Mouse (Mus musculus) heart, postnatal 25 days (tissue): ENCODE results near the gene Pde4c. TPM values are rescaled to one million over a fixed set of nuclear protein-coding genes. Genes with fewer than 3 reads are reported as not detected.
A peak's percentile ranks its signal among the peaks of the same experiment; 100 is the strongest.

ENCODE experiments used
- DNase-seq: peaks from one replicate; pipeline ENCODE4 v3.0.0; 2022; ENCODE audit warnings: low spot score
- intact Hi-C: fragments of 180-260 bp; cut with DNase I; formaldehyde crosslinking; loops from one replicate; pipeline ENCODE4 v1.15.1; 2025
- total RNA-seq, 2 experiments: library from RNA; stranded (reverse); gene quantifications; 2 replicates each; pipeline ENCODE4 v1.2.3; 2021

The Pde4c gene
- total RNA-seq, 2 experiments from 2014 or later = 2.5 to 3.7 TPM

DNA sequence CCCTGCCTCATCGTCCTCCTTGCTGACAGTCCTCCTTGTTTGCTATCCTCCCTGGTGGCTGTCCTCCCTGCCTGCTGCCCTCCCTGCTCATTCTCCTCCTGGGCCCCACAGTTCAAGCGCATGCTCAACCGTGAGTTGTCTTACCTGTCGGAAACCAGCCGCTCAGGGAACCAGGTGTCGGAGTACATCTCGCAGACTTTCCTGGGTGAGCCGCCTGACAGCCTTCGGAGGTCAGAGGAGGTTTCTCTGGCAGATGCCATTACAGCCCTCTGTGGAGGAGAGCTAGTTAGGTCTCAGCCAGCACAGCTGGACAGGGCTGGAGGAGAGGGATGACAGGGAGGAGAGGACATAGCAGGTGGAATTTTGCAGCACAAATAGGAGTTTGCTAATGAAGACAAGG, 23.2 kb downstream of the Pde4c start:
- intact Hi-C loops = no loop called here
- peak; percentile 1 for DNase-seq

DNA sequence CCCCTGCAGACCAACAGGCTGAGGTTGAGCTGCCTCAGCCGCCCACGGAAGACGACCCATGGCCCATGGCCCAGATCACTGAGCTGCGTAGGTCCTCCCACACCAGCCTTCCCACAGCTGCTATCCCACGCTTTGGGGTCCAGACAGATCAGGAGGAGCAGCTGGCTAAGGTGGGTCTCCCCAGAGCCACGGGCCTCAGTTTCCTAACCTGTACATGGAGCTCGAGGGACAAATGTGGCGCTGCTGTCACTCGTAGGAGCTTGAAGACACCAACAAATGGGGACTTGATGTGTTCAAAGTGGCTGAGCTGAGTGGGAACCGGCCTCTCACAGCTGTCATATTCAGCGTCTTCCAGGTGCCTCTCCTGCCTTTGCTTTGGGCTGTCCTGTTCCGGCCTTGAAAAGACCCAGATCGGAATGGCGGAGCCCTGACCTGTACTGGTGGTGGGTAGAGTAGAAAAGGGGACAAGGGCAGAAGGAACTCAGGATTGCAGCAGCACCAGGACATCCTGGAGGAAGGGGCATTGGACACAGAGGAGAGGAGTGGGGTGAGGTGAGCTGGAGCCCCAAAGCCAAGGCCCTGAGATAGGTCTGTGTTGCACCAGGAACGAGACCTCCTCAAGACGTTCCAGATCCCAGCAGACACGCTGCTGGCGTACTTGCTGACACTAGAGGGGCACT, 23.8 kb downstream of the Pde4c start:
- intact Hi-C loops = no loop called here
- no peak for DNase-seq

DNA sequence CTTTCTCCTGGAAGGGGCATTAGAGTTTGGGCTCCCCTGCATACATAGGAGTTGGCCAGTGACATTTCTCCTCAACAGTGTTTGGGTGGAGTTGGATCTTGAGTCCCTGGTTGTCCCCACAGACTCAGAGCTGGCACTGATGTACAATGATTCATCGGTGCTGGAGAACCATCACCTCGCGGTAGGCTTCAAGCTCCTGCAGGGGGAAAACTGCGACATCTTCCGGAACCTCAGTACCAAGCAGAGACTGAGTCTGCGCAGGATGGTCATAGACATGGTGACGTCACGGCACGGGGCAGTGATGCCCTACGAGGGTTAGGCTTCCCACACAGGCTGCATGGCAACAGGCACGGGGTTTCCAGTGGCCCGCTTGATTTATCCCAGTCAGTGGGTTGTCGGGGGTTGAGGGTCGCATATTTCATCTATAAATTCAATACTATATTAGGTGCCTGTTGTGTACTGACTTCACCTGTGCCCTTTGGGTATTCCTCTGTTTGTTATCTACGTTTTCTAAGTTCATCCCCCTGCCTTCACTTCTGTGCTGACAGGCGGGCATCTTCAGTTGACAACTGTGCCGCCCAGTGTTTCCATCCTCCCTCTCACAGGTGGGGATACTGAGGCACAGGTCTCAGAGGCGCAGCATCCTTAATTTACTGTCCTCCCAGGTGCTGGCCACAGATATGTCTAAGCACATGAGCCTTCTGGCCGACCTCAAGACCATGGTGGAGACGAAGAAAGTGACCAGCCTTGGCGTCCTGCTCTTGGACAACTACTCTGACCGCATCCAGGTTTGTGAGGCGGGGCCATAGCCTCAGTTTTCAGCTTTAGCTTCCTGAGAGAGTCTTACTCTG, 25.0 kb downstream of the Pde4c start:
- intact Hi-C loops = no loop called here
- peak; percentile 3 for DNase-seq

DNA sequence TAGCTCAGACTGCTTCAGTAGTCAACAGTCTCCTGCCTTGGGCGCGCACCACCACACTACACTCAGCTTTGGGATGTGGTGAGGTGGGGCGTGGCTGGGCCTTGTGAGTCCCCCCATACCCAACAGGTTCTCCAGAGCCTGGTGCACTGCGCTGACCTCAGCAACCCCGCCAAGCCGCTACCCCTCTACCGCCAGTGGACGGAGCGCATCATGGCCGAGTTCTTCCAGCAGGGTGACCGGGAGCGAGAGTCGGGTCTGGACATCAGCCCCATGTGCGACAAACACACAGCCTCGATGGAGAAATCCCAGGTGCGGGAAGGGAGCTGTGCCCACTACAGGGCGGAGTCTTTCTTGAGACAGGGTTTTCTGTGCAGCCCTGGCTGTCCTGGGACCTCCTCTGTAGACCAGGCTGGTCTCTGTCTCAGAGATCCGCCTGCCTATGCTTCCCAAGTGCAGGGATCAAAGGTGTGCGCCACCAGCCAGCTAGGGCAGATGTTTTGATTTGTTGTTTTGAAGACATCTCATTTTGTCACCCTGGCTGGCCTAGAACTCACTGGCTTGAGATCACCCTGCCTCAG, 25.7 kb downstream of the Pde4c start:
- DNase-seq = no peak
- intact Hi-C loops = no loop called here

DNA sequence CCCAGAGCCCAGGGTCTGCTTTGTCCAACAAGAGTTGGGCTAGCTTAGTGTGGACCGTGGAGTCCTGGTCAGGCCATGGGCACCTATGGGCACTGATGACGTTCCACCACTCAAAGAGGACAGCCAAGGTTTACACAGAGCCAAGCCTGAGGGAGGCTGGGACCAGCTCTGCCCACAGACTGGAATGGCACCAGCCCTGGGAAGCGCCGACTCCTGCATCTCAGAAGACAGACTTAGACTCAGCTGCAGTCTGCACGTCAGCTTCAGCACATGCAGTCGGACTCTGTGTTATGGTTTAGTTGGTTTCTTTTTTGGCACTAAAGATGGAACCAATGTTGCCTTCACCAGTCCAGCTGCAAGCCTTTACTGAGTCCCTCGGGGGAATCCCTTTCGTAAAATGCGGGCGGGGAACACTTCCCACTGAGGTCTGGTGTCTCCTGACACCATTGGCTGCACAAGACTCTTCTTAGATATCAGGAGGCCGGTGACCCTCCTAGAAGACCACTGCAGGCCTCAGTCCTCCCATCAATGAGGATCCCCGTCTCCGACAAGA, 26.7 kb downstream of the Pde4c start:
- DNase-seq = peak; percentile 16
- intact Hi-C loops = no loop called here

DNA sequence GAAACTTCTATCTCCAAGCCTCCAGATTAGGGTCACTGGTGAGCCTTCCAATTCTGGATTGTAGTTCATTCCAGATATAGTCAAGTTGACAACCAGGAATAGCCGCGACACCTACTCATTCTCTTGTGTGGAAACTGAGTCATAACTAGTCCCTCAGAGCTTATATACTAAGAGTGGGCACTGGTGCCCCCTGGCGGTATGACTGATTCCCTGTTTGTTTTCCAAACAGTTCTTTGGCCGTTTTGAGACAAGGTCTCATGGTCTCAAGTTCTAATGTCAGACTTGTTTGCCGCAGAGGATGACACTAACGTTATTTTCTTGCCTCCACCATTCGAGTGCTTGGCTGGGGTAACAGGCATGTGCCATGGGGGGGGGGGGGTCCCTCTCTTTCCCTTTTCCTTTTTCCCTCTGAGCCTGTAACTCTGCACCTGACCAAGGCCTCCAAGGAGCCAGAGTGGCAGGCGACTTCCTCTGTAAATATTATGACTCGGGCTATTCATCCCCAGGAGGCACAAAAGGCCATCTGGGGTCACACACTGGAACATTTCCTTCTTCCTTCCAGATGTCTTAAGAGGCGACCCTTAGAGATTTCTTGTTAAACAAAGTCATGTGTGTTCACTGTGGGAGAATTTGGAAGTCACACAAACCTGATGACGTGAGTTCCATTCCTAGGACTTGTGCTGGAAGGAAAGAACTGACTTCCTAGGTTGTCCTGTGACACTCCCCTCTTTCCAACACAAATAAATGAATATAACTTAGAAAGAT, 28.7 kb downstream of the Pde4c start:
- peak; percentile 79 for DNase-seq
- intact Hi-C loops = loop anchor here (1.0 kb wide), 1 partner anchor 31 kb away; no protein-coding TSS in a partner anchor

DNA sequence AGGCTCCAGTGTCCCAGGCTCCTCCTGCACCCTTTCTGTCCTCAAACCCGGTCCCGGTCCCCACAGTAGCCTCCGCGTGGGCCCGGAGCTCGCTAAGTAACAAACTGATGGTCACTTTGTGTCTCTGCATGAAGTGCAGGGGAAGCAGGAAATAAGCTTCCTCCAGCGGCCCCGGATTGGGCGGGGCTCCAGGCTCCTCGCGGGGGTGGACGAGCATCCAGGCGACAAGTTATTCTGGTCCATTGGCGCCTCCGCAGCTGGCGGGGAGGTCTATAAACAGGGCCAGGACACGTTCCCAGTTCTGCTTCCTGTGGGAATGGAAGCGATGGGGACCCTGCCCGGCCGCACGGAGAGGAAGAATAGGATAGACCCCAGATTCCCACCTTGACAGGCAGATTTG, 29.6 kb downstream of the Pde4c start:
- DNase-seq = peak; percentile 93
- intact Hi-C loops = no loop called here

DNA sequence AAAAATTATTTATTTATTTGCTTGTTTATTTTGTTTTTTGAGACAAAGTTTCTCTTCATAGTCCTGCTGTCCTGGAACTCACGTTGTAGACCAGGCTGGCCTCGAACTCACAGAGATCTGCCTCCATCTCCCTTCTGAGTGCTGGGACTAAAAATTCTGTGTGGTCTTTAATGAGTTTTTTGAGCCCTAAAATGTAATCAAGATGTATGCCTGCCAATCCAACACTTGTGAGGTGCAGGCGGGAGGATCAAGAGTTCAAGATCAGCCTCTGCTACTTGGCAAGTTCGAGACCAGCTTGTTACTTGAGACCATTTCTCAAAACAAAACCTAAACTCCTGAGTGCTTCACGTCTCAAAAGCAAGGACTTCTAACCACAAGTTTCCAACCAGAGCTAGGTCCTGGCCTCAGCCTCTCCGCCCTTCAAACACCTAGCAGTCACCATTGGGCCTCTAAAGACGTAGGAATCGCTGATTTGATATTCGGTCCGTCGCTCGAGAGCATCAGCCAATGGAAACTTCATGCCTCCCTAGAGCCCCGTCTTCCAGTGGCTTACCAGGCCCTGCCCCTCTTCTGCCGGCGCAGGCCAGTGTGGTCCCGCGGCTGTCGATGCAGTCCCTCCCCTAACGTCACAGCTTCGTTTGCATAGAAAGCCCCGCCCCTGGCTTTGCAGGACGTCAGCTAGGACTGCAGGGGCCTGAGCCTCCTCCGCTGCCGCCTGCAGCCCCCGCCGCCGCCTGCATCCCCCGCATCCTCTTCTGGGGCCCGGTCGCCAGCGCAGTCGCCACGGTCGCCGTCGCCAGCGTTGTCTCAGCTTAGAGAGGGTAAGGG, 30.7 kb downstream of the Pde4c start, which contains the start of gene Rab3a:
Rab3a (plus strand) TSS at position 637 of the 828 bp plus-strand sequence.
- intact Hi-C loops = no loop called here
- peak; percentile 98 for DNase-seq

DNA sequence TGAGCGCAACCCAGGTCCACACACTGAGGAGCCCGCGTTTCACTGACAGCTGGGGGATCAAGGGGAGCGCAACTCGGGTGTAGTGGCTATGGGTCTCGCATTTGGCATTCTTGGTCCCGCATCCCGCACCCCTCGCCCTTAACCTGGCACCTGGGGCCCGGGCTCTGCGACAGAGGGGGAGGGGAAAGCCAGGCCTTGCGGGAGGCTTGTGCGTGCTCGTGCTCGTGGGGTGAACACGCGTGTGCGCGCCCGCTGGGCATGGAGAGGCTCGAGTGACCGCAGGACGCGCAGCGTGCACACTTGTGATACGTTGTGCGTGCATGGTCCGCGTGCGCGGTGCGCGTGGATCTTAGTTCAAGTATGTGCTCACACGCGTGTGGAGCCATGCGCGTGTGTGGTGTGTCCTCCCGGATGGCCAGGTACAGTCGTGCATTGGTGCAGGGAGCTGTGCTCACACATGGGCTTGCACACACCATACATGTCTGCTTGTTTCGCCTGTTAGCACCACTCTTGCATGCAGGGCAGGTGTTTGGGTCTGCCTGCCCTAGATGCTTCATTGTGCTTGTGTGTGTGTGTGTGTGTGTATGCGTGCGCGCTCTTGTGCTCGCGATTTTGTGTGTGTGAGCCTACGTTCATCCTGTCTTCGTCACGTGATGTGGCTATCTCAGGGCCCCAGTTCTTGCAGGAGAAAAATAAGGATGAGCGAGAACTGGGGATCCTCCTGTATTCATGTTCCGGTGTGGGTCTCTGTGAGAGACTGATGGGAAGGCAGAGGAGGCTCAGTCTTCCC, 31.5 kb downstream of the Pde4c start:
- no peak for DNase-seq
- intact Hi-C loops = loop anchor here (5.0 kb wide), 1 partner anchor 143 kb away; no protein-coding TSS in a partner anchor

DNA sequence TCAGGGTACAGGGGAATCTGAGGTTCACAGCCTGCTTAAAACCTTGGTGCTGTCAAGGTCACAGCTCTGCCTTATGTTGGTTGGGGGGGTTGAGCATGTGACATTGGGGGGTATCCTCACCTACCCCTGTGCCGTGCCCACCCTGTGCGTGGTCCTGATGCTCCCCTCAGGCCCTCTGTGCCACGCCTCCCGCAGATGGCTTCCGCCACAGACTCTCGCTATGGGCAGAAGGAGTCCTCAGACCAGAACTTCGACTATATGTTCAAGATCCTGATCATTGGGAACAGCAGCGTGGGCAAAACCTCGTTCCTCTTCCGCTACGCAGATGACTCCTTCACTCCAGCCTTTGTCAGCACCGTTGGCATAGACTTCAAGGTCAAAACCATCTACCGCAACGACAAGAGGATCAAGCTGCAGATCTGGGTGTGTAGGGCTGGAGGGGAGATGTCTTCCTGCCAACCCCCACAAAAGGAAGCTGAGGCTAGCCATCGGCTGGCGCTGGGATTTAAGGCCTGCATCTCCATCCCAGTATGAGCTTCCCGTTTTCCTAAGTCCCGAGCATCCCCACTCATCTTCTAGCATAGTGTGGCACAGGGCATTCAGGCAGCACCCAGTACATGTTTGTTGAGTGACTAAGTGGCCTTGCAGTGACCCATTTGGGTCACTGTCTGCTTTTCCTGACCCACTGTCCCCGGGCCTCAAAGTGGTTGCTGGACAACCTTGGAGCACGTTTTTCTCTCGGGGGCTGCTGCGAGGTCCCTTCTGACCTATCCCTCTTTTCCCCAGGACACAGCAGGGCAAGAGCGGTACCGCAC, 32.3 kb downstream of the Pde4c start:
- no peak for DNase-seq
- intact Hi-C loops = loop anchor here (5.0 kb wide), 1 partner anchor 144 kb away; no protein-coding TSS in a partner anchor

DNA sequence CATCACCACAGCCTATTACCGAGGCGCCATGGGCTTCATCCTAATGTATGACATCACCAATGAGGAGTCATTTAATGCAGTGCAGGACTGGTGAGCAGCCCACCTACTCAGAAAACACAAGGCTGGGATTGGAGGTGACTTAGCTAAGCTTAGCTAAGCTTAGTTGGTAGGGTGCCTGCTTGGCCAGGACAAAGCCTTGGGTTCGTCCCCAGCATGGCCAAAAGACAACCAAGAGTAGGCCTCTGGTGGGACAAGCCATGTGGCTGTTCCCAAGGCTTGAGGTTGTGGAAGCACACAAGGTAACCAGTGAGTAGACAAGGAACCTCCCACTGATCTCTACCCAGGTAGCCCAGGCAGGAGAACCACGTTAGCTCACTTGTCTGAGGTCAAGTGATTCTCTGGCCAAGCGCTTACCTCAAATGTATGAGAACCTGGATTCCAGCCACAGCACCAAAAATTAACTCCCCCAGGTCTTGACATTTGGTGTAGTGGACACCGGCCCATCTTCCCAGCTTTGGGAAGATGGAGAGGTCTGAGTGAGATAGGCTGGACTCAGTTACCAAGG, 33.0 kb downstream of the Pde4c start:
- DNase-seq = no peak
- intact Hi-C loops = loop anchor here (5.0 kb wide), 1 partner anchor 144 kb away; no protein-coding TSS in a partner anchor

DNA sequence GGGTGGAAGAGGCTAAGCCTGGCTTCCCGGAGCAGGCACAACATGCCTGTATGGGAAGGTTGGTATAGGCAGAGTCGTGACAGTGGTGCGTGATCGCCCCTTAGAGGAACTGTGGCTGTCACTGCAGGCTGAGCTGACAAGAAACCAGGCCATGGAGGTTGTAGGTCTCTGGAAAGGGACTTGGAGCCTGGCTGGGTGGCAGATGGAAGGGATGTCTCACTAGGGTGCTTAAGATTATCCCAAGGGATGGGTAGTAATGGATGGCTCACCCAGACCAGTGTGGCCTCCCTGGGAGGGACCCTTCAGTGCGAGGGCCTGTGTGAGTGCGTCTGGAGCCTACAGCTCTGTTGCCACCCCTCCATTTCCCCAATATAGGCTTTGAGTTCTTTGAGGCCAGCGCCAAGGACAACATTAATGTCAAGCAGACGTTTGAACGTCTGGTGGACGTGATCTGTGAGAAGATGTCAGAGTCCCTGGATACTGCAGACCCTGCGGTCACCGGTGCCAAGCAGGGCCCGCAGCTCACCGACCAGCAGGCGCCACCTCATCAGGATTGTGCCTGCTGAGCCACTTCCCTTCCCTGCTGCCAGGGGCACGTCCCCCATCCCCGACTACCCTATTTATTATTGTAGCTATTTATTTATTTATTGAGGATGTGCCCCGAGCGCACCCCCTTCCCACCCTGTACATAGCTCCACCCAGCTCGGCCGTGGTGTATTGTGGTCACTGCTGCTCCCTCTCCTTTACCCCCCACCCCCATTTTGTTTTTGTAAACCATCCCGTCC, 34.2 kb downstream of the Pde4c start:
- intact Hi-C loops = loop anchor here (5.0 kb wide), 1 partner anchor 145 kb away; no protein-coding TSS in a partner anchor
- no peak for DNase-seq

DNA sequence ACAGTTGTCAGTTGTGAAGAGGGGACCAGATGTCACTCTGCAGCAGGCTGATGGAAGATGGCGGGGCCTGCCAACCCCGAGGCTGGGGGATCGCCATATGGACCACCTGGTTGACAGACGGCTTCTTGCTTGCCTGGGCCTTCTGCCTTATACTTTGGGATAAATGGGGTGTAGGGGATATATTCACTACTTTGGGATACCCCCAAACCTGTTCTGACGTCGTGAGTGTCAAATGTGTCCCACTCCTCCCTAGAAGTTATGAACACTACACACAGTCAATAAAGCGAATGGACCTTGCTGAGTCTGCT, 34.7 kb downstream of the Pde4c start:
- no peak for DNase-seq
- intact Hi-C loops = loop anchor here (5.0 kb wide), 1 partner anchor 146 kb away; no protein-coding TSS in a partner anchor

DNA sequence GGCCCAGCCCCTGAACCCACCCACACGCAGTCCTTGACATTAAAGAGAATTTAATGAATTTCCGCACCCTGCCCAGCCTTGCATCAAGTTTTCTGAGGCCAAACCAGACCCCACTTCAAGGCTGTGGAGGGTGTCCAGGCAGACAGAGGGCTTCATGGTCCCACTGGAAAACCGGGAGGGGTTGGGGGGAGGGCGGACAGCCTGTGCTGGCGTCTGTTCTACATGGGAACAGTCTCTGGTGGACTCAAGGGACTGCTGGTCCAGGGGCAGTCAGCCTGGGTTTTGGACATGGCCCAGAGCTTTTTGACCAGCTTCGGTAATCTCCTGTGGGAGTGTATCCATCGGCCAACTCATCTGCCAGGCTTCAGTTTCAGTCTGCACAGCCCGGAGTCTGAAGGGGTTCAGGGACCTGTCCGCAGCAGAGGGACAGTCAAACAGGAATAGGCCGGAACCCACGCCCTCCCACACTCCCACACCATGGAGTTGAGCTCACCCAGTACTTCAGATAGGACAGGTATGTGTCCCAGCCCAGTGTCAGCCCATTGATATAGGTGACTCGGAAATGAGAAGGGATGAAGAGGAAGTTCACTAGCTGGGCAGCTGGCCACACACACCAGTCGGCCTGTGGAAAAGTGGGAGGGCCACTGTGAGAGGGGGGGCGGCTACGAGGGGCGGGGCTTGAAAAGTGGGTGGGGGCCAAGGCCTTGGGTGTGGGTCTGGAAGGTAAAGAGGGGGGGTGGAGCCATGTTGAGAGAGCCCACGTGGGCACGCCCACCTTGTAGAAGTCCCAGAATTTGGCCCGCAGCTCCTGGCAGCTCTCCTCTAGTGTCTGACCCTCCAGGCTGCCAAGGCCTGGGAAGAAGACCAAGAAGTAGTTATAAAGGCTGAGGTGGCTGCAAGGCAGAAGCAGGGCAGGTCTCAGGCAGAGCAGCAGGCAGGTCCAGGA, 35.4 kb downstream of the Pde4c start:
- no peak for DNase-seq
- intact Hi-C loops = loop anchor here (5.0 kb wide), 1 partner anchor 147 kb away; no protein-coding TSS in a partner anchor

DNA sequence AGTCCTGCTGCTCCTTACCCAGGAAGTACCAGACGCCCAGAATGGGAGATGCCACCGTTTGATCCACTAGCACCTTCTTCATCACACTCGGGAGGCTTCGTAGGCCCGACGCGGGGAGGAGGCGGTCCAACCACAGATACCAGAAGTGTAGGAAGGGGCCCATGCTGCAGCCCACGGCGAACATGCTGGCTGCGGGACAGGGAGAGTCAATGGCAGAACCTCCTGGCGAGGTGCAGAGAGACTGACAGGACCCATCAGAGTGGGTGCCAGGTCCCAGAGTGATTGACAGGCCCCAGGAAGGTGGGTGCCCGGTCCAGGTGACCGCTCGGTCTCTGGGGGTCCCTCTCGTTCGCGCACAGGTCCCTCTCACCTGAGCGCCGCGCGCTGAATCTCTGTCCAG, 36.8 kb downstream of the Pde4c start:
- no peak for DNase-seq
- intact Hi-C loops = loop anchor here (10.0 kb wide), 1 partner anchor 226 kb away; the partner anchor contains the start of gene Ell
